Mouse (Mus musculus): ENCODE results near the gene Emc6. TPM values are rescaled to one million over a fixed set of nuclear protein-coding genes. Genes with fewer than 3 reads are reported as not detected.
A peak's percentile ranks its signal among the peaks of the same experiment; 100 is the strongest.

Gene Emc6
- polyA plus RNA-seq, 1 experiment from 2014 or later = 134 TPM

- no peak overlapping the region for H3K4me3 ChIP-seq (ENCODE audit: low read length)
- H3K27me3 ChIP-seq (ENCODE audit: control insufficient read depth, insufficient read depth, low read length) = no peaks in the 10 kb centered on the region
- no peak overlapping the region for H3K9ac ChIP-seq (ENCODE audit: low read depth, low read length)
- no peak for ATAC-seq (ENCODE audit: low FRiP score, low TSS enrichment)
- H3K27ac ChIP-seq (ENCODE audit: low read depth, low read length) = no peak overlapping the region
- 62% methylated on average over 11 of the region's 11 CpGs for WGBS
- no peak overlapping the region for H3K4me2 ChIP-seq (replicated peaks; ENCODE audit: low read depth, low read length)
- no peaks in the 10 kb centered on the region for H3K4me1 ChIP-seq (ENCODE audit: control insufficient read depth, insufficient read depth, low read length)
- no peaks in the 10 kb centered on the region for H3K36me3 ChIP-seq (ENCODE audit: control insufficient read depth, insufficient read depth, low read length)
- no peaks in the 10 kb centered on the region for H3K9me3 ChIP-seq (ENCODE audit: control insufficient read depth, low read length)
These were observed 30.5 kb downstream of the Emc6 start for GRCm38 (mm10) chr11:73146026-73146974.

- Histone ChIP-seq H3K4me2 (replicated peaks; ENCODE audit: low read depth, low read length) (no peak overlapping the region), H3K27me3 (ENCODE audit: control insufficient read depth, insufficient read depth, low read length) (no peaks in the 10 kb centered on the region), H3K4me1 (ENCODE audit: control insufficient read depth, insufficient read depth, low read length) (no peaks in the 10 kb centered on the region), H3K9ac (ENCODE audit: low read depth, low read length) (no peak overlapping the region), H3K36me3 (ENCODE audit: control insufficient read depth, insufficient read depth, low read length) (no peaks in the 10 kb centered on the region), H3K9me3 (ENCODE audit: control insufficient read depth, low read length) (no peaks in the 10 kb centered on the region), H3K4me3 (ENCODE audit: low read length) (no peak overlapping the region), H3K27ac (ENCODE audit: low read depth, low read length) (no peak overlapping the region)
- ATAC-seq (ENCODE audit: low FRiP score, low TSS enrichment) = no peak
- WGBS = 68% methylated on average over 1 of the region's 1 CpGs
These were observed 32.6 kb downstream of the Emc6 start for GRCm38 (mm10) chr11:73144261-73144681.

GRCm38 (mm10) chr11:73137591-73138501 is 39.0 kb downstream of the Emc6 start, which contains the start of gene Haspin:
Haspin (minus strand) TSS chr11:73138294.
- Histone ChIP-seq H3K27me3 (ENCODE audit: control insufficient read depth, insufficient read depth, low read length) (no peaks in the 10 kb centered on the region), H3K4me3 (ENCODE audit: low read length) (peak within 1 kb of the TSS; percentile 93), H3K36me3 (ENCODE audit: control insufficient read depth, insufficient read depth, low read length) (peaks cover 9% of the 10 kb centered on the region; the same call in 1 of the 2 replicates), H3K9ac (ENCODE audit: low read depth, low read length) (peak within 1 kb of the TSS; percentile 74), H3K27ac (ENCODE audit: low read depth, low read length) (no peak within 1 kb of the TSS), H3K9me3 (ENCODE audit: control insufficient read depth, low read length) (no peaks in the 10 kb centered on the region), H3K4me1 (ENCODE audit: control insufficient read depth, insufficient read depth, low read length) (peaks cover 25% of the 10 kb centered on the region), H3K4me2 (replicated peaks; ENCODE audit: low read depth, low read length) (peak within 1 kb of the TSS; percentile 78)
- under 1% methylated on average over 78 of the region's 84 CpGs for WGBS
- ATAC-seq (ENCODE audit: low FRiP score, low TSS enrichment) = peak; percentile 96

- Histone ChIP-seq H3K9me3 (ENCODE audit: control insufficient read depth, low read length) (no peaks in the 10 kb centered on the region), H3K4me1 (ENCODE audit: control insufficient read depth, insufficient read depth, low read length) (peaks cover 25% of the 10 kb centered on the region), H3K27ac (ENCODE audit: low read depth, low read length) (no peak overlapping the region), H3K27me3 (ENCODE audit: control insufficient read depth, insufficient read depth, low read length) (no peaks in the 10 kb centered on the region), H3K4me2 (replicated peaks; ENCODE audit: low read depth, low read length) (peak overlapping the region; percentile 78), H3K4me3 (ENCODE audit: low read length) (peak overlapping the region; percentile 93), H3K9ac (ENCODE audit: low read depth, low read length) (peak overlapping the region; percentile 74), H3K36me3 (ENCODE audit: control insufficient read depth, insufficient read depth, low read length) (peaks cover 13% of the 10 kb centered on the region; the same call in 1 of the 2 replicates)
- 30% methylated on average over 11 of the region's 11 CpGs for WGBS
- ATAC-seq (ENCODE audit: low FRiP score, low TSS enrichment) = no peak
These were observed 39.7 kb downstream of the Emc6 start for GRCm38 (mm10) chr11:73137116-73137515.

- WGBS = 60% methylated on average over 6 of the region's 6 CpGs
- no peak overlapping the region for H3K27ac ChIP-seq (ENCODE audit: low read depth, low read length)
These were observed 40.2 kb downstream of the Emc6 start for GRCm38 (mm10) chr11:73136587-73136986.

GRCm38 (mm10) chr11:73134222-73134621 is 42.6 kb downstream of the Emc6 start:
- ATAC-seq (ENCODE audit: low FRiP score, low TSS enrichment) = no peak
- H3K9ac ChIP-seq (ENCODE audit: low read depth, low read length) = no peak overlapping the region

More at GRCm38 (mm10) chr11:73136587-73136986, 40.2 kb downstream of the Emc6 start:
- Histone ChIP-seq H3K4me3 (ENCODE audit: low read length) (peak overlapping the region; percentile 93), H3K27me3 (ENCODE audit: control insufficient read depth, insufficient read depth, low read length) (no peaks in the 10 kb centered on the region), H3K4me1 (ENCODE audit: control insufficient read depth, insufficient read depth, low read length) (peaks cover 25% of the 10 kb centered on the region), H3K9me3 (ENCODE audit: control insufficient read depth, low read length) (no peaks in the 10 kb centered on the region), H3K36me3 (ENCODE audit: control insufficient read depth, insufficient read depth, low read length) (peaks cover 13% of the 10 kb centered on the region; the same call in 1 of the 2 replicates), H3K9ac (ENCODE audit: low read depth, low read length) (peak overlapping the region; percentile 74; the same call in 1 of the 2 replicates), H3K4me2 (replicated peaks; ENCODE audit: low read depth, low read length) (peak overlapping the region; percentile 78)
- ATAC-seq (ENCODE audit: low FRiP score, low TSS enrichment) = no peak

GRCm38 (mm10) chr11:73132999-73133398 is 43.8 kb downstream of the Emc6 start:
- peaks cover 18% of the 10 kb centered on the region; the same call in 1 of the 2 replicates for H3K36me3 ChIP-seq (ENCODE audit: control insufficient read depth, insufficient read depth, low read length)
- H3K9ac ChIP-seq (ENCODE audit: low read depth, low read length) = no peak overlapping the region
- no peak overlapping the region for H3K4me3 ChIP-seq (ENCODE audit: low read length)
- no peak overlapping the region for H3K27ac ChIP-seq (ENCODE audit: low read depth, low read length)
- H3K4me1 ChIP-seq (ENCODE audit: control insufficient read depth, insufficient read depth, low read length) = peaks cover 25% of the 10 kb centered on the region
- no peaks in the 10 kb centered on the region for H3K27me3 ChIP-seq (ENCODE audit: control insufficient read depth, insufficient read depth, low read length)
- ATAC-seq (ENCODE audit: low FRiP score, low TSS enrichment) = no peak
- H3K4me2 ChIP-seq (replicated peaks; ENCODE audit: low read depth, low read length) = no peak overlapping the region
- WGBS = 95% methylated on average over 6 of the region's 6 CpGs
- no peaks in the 10 kb centered on the region for H3K9me3 ChIP-seq (ENCODE audit: control insufficient read depth, low read length)

More at GRCm38 (mm10) chr11:73134222-73134621, 42.6 kb downstream of the Emc6 start:
- no peaks in the 10 kb centered on the region for H3K9me3 ChIP-seq (ENCODE audit: control insufficient read depth, low read length)
- H3K4me3 ChIP-seq (ENCODE audit: low read length) = no peak overlapping the region
- no peaks in the 10 kb centered on the region for H3K27me3 ChIP-seq (ENCODE audit: control insufficient read depth, insufficient read depth, low read length)
- H3K4me2 ChIP-seq (replicated peaks; ENCODE audit: low read depth, low read length) = 0 out of 2 replicates have a peak overlapping the region, but pooled peaks have one; percentile 8
- H3K27ac ChIP-seq (ENCODE audit: low read depth, low read length) = no peak overlapping the region
- 83% methylated on average over 5 of the region's 5 CpGs for WGBS
- peaks cover 25% of the 10 kb centered on the region for H3K4me1 ChIP-seq (ENCODE audit: control insufficient read depth, insufficient read depth, low read length)
- H3K36me3 ChIP-seq (ENCODE audit: control insufficient read depth, insufficient read depth, low read length) = peaks cover 18% of the 10 kb centered on the region; the same call in 1 of the 2 replicates

- WGBS = 85% methylated on average over 7 of the region's 7 CpGs
- no peak for ATAC-seq (ENCODE audit: low FRiP score, low TSS enrichment)
These were observed 45.8 kb downstream of the Emc6 start for GRCm38 (mm10) chr11:73131020-73131419.

More at GRCm38 (mm10) chr11:73131020-73131419, 45.8 kb downstream of the Emc6 start:
- Histone ChIP-seq H3K9me3 (ENCODE audit: control insufficient read depth, low read length) (no peaks in the 10 kb centered on the region), H3K4me3 (ENCODE audit: low read length) (no peak overlapping the region), H3K36me3 (ENCODE audit: control insufficient read depth, insufficient read depth, low read length) (peaks cover 18% of the 10 kb centered on the region; the same call in 1 of the 2 replicates), H3K4me2 (replicated peaks; ENCODE audit: low read depth, low read length) (no peak overlapping the region), H3K4me1 (ENCODE audit: control insufficient read depth, insufficient read depth, low read length) (peaks cover 12% of the 10 kb centered on the region; the same call in 1 of the 2 replicates), H3K9ac (ENCODE audit: low read depth, low read length) (no peak overlapping the region), H3K27me3 (ENCODE audit: control insufficient read depth, insufficient read depth, low read length) (no peaks in the 10 kb centered on the region), H3K27ac (ENCODE audit: low read depth, low read length) (no peak overlapping the region)
